Mouse (Mus musculus) intestine, postnatal 0 days (tissue): Measurements from ENCODE around the gene Chd1l. TPM values are rescaled to one million over a fixed set of nuclear protein-coding genes. Genes with fewer than 3 reads are reported as not detected.

ENCODE experiments used
- ATAC-seq: fragments of 200-750 bp; cut with Nextera tagmentation; 2 replicates; pipeline ENCODE4 v1.8.0; 2017; ENCODE audit warnings: mild to moderate bottlenecking, moderate TSS enrichment, moderate library complexity
- H3K27ac ChIP-seq: fragments of 300-500 bp; sonication (generic); 2 replicates; pipeline ENCODE4 v1.5.1; 2014; ENCODE audit warnings: mild to moderate bottlenecking, low read depth, low read length, moderate library complexity
- H3K27me3 ChIP-seq: fragments of 300-500 bp; sonication (generic); replicated peaks from 2 replicates; pipeline ENCODE4 v1.6.1; 2014; ENCODE audit warnings: low read length, mixed read lengths; ENCODE audit not compliant: control insufficient read depth, insufficient read depth
- H3K36me3 ChIP-seq: fragments of 300-500 bp; sonication (generic); 2 replicates; pipeline ENCODE4 v1.6.1; 2014; ENCODE audit warnings: mild to moderate bottlenecking, moderate library complexity; ENCODE audit not compliant: control insufficient read depth, insufficient read depth
- H3K4me1 ChIP-seq: fragments of 300-500 bp; sonication (generic); replicated peaks from 2 replicates; pipeline ENCODE4 v1.6.1; 2014; ENCODE audit warnings: antibody characterized with exemption, low read length, mixed read lengths; ENCODE audit not compliant: control insufficient read depth, insufficient read depth
- H3K4me2 ChIP-seq: fragments of 300-500 bp; sonication (generic); replicated peaks from 2 replicates; pipeline ENCODE4 v1.6.1; 2014; ENCODE audit warnings: low read depth, mild to moderate bottlenecking, moderate library complexity
- H3K4me3 ChIP-seq: fragments of 300-500 bp; sonication (generic); 2 replicates; pipeline ENCODE4 v1.5.1; 2014; ENCODE audit warnings: low read depth, low read length
- H3K9ac ChIP-seq: fragments of 300-500 bp; sonication (generic); 2 replicates; pipeline ENCODE4 v1.6.1; 2014; ENCODE audit warnings: mild to moderate bottlenecking, low read depth, low read length
- H3K9me3 ChIP-seq: fragments of 300-500 bp; sonication (generic); 2 replicates; pipeline ENCODE4 v1.6.1; 2016; ENCODE audit warnings: mixed run types; ENCODE audit not compliant: control insufficient read depth
- CTCF ChIP-seq: sonication (generic); IDR thresholded peaks from 2 replicates; pipeline ENCODE4 v1.5.1; 2016; ENCODE audit warnings: low read depth, mild to moderate bottlenecking, control low read depth, antibody characterized with exemption, moderate library complexity
- WGBS: fragments of 180-500 bp; shearing (Covaris S2); extraction: QIAGEN DNeasy Blood & Tissue Kit; methylation state at CpG from one replicate; pipeline ENCODE4 v1.1.7; 2014; 5-methylcytosine and 5-hydroxymethylcytosine counted together
- polyA plus RNA-seq: library from polyadenylated mRNA; unstranded; fragments of >200 nt; fragmentation: Nextera tagmentation; extraction: Ambion mirVana; gene quantifications from 2 replicates; pipeline ENCODE4 v1.2.1, GENCODE M21; 2015

Chd1l gene
- polyA plus RNA-seq, 1 experiment from 2014 or later: 9.0 TPM

DNA sequence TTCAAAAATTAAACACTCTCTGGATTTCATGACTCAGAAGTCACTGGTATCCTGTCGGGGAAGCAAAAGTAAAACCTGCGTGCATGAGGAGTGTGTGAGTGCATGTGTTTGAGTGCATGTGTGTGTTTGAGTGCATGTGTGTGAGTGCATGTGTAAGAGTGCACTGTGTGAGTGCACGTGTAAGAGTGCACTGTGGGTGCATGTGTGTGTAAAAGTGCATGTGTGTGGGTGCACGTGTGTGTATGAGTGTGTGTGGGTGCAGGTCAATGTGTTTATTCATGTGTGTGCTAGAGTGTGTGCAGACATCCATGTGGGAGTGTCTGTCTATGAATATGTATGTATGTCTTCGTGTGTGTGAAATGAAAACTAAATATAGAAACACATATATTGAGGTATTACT, 51.4 kb downstream of the Chd1l start:
- no peak overlapping the region for H3K27ac ChIP-seq
- TF ChIP-seq CTCF: no peak
- no peak for ATAC-seq
- H3K4me2 ChIP-seq: no peak overlapping the region
- no peak overlapping the region for H3K4me3 ChIP-seq
- 92% methylated on average over 5 of the region's 5 CpGs for WGBS
- H3K4me1 ChIP-seq: no peaks in the 10 kb centered on the region
- no peak overlapping the region for H3K9ac ChIP-seq
- H3K27me3 ChIP-seq: no peaks in the 10 kb centered on the region
- no peaks in the 10 kb centered on the region for H3K36me3 ChIP-seq
- H3K9me3 ChIP-seq: no peaks in the 10 kb centered on the region

DNA sequence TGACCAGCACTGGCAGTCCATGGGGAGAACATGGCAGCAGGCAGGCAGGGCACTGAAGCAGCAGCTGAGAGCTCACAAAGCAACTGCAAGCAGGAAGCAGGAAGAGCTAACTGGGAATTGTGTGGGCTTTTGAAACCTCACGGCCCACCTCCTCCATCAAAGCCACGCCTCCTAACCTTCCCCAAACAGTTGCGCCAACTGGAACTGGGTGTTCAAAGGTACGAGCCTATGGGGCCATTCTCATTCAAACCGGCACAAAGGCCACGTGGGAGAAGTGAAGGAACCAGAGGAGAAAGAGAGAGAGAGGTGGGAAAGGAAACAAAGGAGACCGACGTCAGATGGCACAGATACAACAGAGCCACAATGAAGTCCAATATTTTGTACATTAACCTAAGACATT, 63.8 kb downstream of the Chd1l start:
- 43% methylated on average over 8 of the region's 8 CpGs for WGBS
- H3K4me3 ChIP-seq: no peak overlapping the region
- no peaks in the 10 kb centered on the region for H3K9me3 ChIP-seq
- no peak overlapping the region for H3K27ac ChIP-seq
- H3K9ac ChIP-seq: no peak overlapping the region
- H3K27me3 ChIP-seq: no peaks in the 10 kb centered on the region
- no peak for ATAC-seq
- no peaks in the 10 kb centered on the region for H3K4me1 ChIP-seq
- H3K36me3 ChIP-seq: no peaks in the 10 kb centered on the region
- no peak overlapping the region for H3K4me2 ChIP-seq
- TF ChIP-seq CTCF: no peak

DNA sequence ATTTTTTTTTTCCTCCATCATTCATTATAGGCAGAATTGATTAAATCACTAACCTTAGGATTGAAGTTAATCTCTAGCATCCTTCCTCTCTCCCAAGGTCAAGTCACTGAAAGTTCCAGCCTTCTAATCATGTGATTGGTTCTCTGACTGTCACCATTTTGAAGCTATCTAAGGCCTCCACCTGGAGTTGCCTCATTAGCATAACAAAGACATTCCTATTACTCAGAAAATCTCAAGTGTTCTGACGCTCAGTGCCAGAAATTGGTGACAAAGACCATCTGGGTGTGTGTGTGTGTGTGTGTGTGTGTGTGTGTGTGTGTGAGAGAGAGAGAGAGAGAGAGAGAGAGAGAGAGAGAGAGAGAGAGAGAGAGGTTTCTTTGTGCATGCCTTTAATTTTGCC, 69.8 kb downstream of the Chd1l start:
- Histone ChIP-seq H3K4me2 (no peak overlapping the region), H3K27ac (no peak overlapping the region), H3K4me3 (no peak overlapping the region), H3K36me3 (no peaks in the 10 kb centered on the region), H3K9ac (no peak overlapping the region), H3K27me3 (no peaks in the 10 kb centered on the region), H3K4me1 (no peaks in the 10 kb centered on the region), H3K9me3 (no peaks in the 10 kb centered on the region)
- no peak for TF ChIP-seq CTCF
- no peak for ATAC-seq
- 31% methylated on average over 1 of the region's 1 CpGs for WGBS

DNA sequence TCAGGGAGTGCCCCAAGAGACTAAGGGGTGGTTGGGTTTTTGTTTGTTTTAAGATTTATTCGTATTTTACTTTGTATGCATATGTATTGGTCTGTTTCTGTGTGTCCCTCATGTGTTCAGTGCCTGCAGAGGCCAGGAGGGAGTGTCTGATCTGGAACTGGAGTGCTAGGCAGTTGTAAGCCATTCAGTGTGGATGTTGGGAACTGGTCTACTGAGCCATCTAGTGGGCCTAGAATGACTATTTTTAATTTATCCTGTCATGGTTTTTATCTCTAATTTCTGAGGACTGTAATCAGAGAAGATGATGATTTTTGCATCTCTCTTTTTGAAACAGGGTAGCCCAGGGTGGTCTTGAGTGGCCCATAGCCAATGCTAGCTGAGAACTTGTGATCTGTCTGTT, 71.4 kb downstream of the Chd1l start:
- no peak for ATAC-seq
- 38% methylated on average over 1 of the region's 1 CpGs for WGBS
- H3K4me1 ChIP-seq: no peaks in the 10 kb centered on the region

DNA sequence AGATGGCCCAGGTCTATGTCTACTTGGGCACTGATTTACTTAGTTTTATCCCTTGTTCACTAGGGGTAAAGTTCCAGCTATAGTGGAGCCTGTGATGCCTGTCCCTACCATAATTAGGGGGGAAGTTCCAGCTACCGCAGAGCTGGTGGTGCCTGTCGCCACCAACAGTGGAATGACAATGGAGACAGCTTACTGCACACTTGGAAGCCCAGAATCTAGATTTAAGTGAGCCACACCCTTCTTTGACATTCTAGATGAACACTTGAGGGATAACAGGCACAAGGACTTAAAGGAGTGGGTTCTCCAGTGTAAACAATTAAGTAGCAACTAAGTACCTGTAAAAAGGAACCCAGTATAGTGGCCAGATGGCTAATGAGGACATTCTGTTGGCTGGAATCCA, 73.0 kb downstream of the Chd1l start:
- Histone ChIP-seq H3K36me3 (no peaks in the 10 kb centered on the region), H3K27ac (no peak overlapping the region), H3K4me2 (no peak overlapping the region), H3K27me3 (no peaks in the 10 kb centered on the region), H3K4me3 (no peak overlapping the region), H3K9me3 (no peaks in the 10 kb centered on the region), H3K9ac (no peak overlapping the region), H3K4me1 (no peaks in the 10 kb centered on the region)
- TF ChIP-seq CTCF: no peak
- 84% methylated on average over 2 of the region's 2 CpGs for WGBS
- no peak for ATAC-seq

More for the DNA sequence above, 71.4 kb downstream of the Chd1l start:
- H3K4me2 ChIP-seq: no peak overlapping the region
- no peak overlapping the region for H3K9ac ChIP-seq
- H3K27ac ChIP-seq: no peak overlapping the region
- TF ChIP-seq CTCF: no peak
- no peaks in the 10 kb centered on the region for H3K27me3 ChIP-seq
- no peak overlapping the region for H3K4me3 ChIP-seq
- H3K9me3 ChIP-seq: no peaks in the 10 kb centered on the region
- H3K36me3 ChIP-seq: no peaks in the 10 kb centered on the region

DNA sequence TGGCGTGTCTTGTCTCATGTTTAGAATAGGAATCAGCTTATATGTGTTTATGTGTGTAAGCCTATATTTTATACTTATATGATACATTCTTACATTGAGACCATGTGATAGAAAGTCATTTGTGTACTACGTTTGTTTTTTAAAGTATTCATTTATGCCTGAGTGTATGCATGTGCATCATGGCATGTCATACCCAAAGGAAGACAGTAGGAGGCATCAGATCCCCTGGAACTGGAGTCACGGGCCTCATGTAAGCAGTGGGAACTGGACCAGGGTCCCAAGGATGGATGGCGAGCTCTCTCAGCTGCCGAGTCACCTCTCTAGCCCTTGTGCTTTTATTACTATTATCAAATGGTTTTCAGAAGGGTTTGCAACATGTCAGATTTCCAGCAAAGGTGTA, 74.3 kb downstream of the Chd1l start:
- no peak for ATAC-seq

DNA sequence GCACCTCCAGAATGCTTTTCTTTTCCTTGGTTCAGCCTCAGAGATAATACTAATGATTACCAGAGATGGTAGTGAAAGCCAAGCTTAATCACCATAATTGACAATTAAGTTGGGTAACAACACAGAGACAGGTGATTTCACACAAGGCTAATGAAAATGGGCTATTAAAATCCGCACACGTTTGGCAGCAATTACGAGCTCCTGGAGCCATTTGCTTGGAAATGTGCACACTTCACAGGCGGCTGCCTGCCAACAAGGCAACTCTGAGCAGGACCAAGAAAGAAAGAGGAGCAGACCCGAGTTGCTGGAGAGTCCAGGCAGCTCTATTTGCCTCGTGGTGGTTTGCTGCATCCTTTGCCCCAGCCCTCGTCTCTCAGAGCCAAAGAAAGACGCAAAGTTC, 84.5 kb downstream of the Chd1l start:
- no peak overlapping the region for H3K4me2 ChIP-seq
- H3K4me1 ChIP-seq: no peaks in the 10 kb centered on the region
- H3K36me3 ChIP-seq: no peaks in the 10 kb centered on the region
- TF ChIP-seq CTCF: no peak
- H3K27ac ChIP-seq: no peak overlapping the region
- H3K4me3 ChIP-seq: no peak overlapping the region
- H3K27me3 ChIP-seq: no peaks in the 10 kb centered on the region
- WGBS: 82% methylated on average over 8 of the region's 8 CpGs
- no peak overlapping the region for H3K9ac ChIP-seq
- H3K9me3 ChIP-seq: no peaks in the 10 kb centered on the region
- no peak for ATAC-seq

More for the DNA sequence above, 74.3 kb downstream of the Chd1l start:
- TF ChIP-seq CTCF: no peak
- H3K4me1 ChIP-seq: no peaks in the 10 kb centered on the region
- no peaks in the 10 kb centered on the region for H3K36me3 ChIP-seq
- WGBS: 86% methylated on average over 5 of the region's 5 CpGs
- H3K4me2 ChIP-seq: no peak overlapping the region
- H3K4me3 ChIP-seq: no peak overlapping the region
- no peaks in the 10 kb centered on the region for H3K9me3 ChIP-seq
- H3K27ac ChIP-seq: no peak overlapping the region
- no peak overlapping the region for H3K9ac ChIP-seq
- H3K27me3 ChIP-seq: no peaks in the 10 kb centered on the region
